Mouse (Mus musculus) frontal cortex, adult 2 months (tissue): ENCODE data around the gene Polr2h. TPM values are rescaled to one million over a fixed set of nuclear protein-coding genes. Genes with fewer than 3 reads are reported as not detected.
"Not testable (repeated sequence)": the region's sequence is repeated elsewhere in the genome, so short reads cannot be mapped to it uniquely, and the experiment has no call there.

Experiments used
- DNase-seq, 2 experiments: peaks; one replicate each; pipeline ENCODE4 v3.0.0; 2022; ENCODE audit warnings: low spot score in 1 of 2; ENCODE audit errors: extremely low spot score in 1 of 2
- polyA plus RNA-seq: library from polyadenylated mRNA; depleted of rRNA; stranded (reverse); fragments of >200 nt; gene quantifications from 2 replicates; pipeline ENCODE4 v1.2.3, GENCODE M21; 2012; rRNA removed

Gene Polr2h
- 42.6 and 45.7 TPM in 2 replicates for polyA plus RNA-seq

DNA sequence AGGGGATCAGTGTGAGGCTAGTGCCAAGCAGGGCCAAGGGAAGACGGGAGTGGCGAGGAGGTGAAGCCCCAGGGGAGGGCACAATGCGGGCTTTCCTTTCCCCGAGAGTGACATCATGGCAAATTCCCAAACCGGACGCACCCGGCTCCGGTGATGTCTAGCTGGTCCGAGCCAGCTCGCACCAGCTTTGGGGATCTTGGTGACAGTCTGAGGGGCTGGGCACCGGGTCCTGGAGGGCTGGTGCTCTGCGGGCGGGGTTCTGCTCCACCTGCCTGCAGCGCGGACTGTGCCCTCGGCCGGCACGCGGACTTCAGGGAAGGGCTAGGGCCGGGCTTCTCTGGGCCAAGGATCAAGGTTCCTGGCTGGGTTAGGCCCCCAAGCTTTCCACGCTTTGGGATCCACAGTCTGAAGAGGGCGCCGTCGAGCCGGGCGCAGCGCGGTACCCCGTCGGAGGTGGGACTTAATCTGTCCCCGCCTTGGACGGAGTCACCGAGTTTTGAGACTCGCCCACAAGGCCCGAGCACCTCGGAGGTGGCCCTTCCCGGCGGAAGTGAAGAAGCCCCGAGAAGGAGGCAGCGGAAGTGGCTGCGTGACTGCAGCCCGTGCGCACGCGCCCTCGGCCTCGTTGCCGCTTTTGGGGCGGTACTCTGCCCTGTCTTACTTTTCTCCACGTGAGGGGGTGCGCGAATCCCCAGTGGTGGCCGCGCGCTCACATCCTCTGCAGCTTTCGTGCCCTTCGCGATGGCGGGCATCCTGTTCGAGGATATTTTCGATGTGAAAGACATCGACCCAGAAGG lies at the start of gene Polr2h, which contains the start of gene Clcn2:
Gene Polr2h (plus strand): TSS at position 485 of the 797 bp plus-strand sequence.
Gene Clcn2 (minus strand): TSS at position 566 of the 797 bp plus-strand sequence.
- DNase-seq = peak; percentile 96 to 99

DNA sequence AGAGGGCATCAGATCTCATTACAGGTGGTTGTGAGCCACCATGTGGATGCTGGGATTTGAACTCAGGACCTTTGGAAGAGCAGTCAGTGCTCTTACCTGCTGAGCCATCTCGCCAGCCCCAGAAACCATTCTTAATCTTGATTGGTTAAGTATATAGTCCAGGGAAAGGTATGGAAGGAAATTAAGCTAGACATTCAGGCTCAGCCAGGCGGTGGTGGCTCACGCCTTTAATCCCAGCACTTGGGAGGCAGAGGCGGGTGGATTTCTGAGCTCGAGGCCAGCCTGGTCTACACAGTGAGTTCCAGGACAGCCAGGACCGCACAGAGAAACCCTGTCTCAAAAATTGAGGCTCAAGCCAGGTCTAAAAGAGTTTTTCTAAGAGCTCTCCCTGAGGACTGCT lies 49.5 kb upstream of the Polr2h start, which contains the start of gene Eif4g1:
Gene Eif4g1 (plus strand): TSS at position 301 of the 400 bp plus-strand sequence.
- not testable (repeated sequence) for DNase-seq

DNA sequence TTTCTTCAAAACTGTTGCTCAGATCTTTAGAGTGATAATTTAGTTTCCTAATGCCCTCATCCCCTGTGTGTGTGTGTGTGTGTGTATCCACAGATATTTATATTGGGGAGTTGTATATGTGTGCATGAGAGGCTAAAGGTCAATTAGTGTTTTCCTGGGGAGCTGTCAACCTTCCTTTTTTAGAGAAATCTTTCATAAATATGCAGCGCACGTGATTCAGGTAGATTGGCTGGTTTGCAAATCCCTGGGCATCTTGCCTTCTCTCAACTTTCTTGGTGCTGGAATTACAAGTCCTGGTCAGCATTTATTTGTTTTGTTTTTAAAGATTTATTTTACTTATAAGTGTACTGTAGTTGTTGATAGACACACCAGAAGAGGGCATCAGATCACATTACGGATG lies 47.2 kb upstream of the Polr2h start:
- DNase-seq = no peak

DNA sequence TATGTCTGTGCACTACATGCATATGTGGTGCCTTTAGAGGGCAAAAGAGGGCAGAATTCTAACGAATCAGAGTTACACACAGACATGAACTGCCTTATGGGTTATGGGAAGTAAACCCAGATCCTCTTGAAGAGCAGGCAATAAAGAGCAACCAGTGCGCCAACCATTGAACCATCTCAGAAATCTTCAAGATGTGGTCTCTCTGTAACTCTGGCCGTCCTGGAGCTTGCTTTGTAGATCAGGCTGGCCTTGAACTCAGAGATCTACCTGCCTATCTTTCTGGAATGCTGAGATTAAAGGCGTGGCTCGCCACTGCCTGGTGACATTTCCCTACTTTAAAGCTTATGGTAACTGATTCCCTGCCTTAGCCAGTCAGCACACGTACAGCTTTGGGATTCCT lies 45.6 kb upstream of the Polr2h start:
- DNase-seq = no peak

DNA sequence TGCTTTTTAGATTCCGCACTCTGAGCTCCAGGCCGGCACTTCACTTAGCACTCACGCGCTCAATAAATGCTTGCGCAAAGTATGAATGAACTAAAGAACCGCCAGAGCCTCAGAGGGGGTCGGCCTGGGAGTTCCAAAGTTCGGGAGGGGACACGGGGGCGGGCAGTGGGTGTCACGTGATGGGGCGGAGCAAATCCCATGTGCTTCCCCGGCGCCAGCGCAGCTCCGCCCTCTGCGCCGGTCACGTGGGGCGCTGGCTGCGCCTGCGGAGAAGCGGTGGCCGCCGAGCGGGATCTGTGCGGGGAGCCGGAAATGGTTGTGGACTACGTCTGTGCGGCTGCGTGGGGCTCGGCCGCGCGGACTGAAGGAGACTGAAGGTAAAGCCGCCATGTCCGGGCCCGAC lies 45.0 kb upstream of the Polr2h start:
- DNase-seq = peak; percentile 90 to 96

GRCm38 (mm10) chr16:20672965-20673705 lies 44.3 kb upstream of the Polr2h start:
- DNase-seq = peak in 1 of 2 experiments; percentile 31

GRCm38 (mm10) chr16:20673706-20674303 lies 43.7 kb upstream of the Polr2h start:
- DNase-seq = no peak

DNA sequence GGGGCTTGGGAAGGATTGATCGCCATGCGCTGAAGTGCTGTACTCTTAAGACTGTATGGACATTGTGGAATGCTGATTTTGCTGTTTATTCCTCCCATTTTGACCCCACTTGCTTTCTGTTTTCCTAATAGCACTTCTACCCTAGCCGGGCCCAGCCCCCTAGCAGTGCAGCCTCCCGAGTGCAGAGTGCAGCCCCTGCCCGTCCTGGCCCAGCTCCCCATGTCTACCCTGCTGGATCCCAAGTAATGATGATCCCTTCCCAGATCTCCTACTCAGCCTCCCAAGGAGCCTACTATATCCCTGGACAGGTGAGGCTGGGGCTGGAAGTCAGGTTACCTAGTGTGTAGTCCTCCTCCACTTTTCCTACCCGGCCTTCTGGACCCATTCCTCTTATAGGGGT lies 42.3 kb upstream of the Polr2h start:
- no peak for DNase-seq

- DNase-seq = no peak
Observed at GRCm38 (mm10) chr16:20676702-20677101, 40.8 kb upstream of the Polr2h start.

GRCm38 (mm10) chr16:20677380-20677779 lies 40.1 kb upstream of the Polr2h start:
- no peak for DNase-seq

DNA sequence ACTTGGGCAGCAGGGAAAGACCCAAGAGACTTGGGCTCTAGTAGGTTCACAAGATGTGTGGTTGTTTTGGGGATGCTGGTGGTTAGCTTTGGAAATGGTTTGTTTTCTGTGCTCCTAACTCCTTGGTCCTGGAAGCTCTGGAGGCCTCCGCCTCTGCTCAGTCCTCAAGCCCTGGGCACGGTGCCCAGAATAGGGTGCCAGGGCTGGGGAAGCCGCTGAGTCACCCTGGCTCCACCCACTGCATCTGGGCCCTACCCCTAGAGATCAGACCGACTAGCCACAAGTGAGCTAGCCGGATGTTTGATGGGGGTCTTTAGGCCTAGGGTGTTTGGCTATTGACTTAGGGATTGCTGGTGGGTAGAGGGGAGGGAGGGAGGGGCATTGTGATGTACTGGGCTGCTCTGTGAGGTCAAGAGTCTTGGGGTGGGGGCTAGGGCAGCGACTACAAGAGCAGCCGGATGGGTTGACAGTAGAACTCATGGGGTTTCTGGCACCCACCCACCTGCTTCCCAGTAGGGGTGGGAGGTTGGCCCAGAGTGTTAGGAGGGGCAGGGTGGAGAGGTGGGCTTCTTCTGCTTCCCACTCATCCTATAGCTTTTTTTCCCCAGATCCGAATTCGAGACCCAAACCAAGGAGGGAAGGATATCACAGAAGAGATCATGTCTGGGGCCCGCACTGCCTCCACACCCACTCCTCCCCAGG lies 39.3 kb upstream of the Polr2h start:
- DNase-seq = peak in 1 of 2 experiments; percentile 87

DNA sequence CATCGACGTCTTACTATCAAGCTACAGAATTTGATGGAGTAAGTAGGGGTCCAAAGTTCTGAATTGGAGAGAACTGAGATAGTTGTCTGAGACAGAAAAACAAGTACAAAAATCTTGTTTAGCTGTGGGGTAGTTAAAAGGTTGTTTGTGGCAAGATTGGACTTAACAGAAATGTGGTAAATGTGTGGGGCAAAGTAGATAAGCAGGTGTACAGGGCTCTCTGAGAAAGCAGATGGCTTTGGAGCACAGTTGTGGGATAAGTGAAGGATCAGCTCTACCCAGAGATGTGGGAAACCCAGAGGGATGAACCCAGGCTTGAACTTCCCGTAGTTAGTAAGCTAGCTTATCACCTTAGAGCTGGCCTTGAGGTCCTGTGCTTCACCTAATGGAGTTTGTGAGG lies 26.7 kb upstream of the Polr2h start:
- no peak for DNase-seq

- no peak for DNase-seq
Observed at GRCm38 (mm10) chr16:20691617-20692016, 25.8 kb upstream of the Polr2h start.

DNA sequence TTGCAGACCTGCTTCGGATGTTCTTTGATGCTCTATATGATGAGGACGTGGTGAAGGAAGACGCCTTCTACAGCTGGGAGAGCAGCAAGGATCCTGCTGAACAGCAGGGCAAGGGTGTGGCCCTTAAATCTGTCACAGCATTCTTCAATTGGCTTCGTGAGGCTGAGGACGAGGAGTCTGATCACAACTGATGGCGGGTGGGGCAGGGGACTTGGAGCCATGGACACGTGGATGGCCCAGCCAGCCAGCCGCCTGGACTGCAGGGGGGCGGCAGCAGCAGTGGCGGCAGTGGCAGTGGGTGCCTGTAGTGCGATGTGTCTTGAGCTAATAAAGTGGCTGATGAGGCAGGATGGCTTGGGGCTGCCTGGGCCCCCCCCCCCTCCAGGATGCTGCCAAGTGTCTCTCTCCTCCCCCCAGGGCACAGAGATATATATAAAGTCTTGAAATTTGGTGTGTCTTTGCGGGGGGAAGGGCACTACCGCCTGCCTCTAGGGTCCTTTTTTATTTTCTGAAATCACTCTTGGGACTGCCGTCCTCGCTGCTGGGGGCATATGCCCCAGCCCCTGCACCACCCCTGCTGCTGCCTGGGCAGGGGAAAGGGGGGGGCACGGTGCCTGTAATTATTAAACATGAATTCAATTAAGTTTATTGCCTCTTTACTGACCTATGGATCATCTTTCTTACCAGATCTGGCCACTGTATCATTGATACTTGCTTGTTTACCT lies 25.1 kb upstream of the Polr2h start:
- DNase-seq = no peak

DNA sequence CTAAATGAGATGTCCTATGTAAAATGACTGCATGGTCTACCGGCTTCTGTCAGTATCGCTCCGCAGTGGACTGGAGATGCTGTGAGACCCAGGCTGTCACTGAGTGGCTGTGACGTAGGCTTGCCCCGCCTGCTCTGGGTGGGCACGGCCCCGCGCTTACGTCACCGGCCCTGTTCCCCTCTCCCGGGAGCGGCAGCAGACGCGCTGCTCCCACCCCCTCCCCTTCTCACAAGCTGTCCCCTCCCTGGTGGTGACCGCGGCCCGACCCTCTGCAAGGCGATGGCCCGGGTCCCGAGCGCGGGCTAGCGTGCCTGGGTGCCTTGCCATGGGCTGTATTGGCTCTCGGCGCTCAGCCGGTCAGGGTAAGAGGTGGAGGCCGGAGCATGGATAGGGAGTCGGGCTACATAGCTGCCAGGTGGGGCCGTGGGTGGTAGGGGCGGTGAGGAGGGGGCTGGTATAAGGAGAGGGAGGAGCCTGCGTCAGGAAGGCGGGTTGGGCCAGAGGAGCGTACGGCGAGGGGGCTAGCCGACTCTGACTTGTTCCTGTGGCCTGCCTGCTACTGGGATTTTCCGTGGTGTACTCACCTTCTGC lies 24.3 kb upstream of the Polr2h start, which contains the start of gene Fam131a:
Gene Fam131a (plus strand): TSS at position 131 of the 591 bp plus-strand sequence.
- peak; percentile 91 to 95 for DNase-seq

DNA sequence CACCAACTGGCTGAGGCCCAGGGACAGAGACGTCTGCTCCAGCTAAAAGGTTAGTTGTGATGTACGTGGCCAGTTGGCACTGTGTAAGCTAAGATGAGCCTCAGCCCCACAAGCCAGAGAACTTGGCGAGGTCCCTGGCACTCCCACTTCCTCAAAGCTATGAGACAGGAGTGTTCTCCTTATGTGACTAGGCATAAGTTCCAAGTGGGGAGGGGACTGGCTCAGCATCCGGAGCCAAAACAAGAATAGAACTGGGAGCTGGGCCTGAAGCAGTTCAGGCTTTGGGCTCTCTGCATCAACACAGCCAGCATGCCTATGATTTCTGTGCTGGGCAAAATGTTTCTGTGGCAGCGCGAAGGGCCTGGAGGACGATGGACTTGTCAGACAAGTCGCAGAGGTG lies 22.7 kb upstream of the Polr2h start:
- peak; percentile 75 to 89 for DNase-seq

- DNase-seq = peak; percentile 95 to 99
Observed at GRCm38 (mm10) chr16:20695622-20696323, 21.7 kb upstream of the Polr2h start.

DNA sequence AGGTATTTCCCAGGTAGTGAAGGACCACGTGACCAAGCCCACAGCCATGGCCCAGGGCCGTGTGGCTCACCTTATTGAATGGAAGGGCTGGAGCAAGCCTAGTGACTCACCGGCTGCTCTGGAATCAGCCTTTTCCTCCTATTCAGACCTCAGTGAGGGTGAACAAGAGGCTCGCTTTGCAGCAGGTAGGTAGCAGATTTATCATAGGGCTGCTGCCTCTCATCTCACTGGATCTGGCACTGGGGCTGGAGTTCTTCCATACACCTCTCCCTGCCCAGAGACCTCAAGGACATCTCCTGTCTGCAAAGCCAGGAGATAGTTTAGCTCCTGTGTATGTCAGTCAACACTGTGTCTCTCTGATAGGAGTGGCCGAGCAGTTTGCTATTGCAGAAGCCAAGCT lies 18.2 kb upstream of the Polr2h start:
- DNase-seq = no peak

- DNase-seq = no peak
Observed at GRCm38 (mm10) chr16:20700036-20700435, 17.4 kb upstream of the Polr2h start.
